Mouse (Mus musculus): ENCODE measurements around the gene Arhgap23. TPM values are rescaled to one million over a fixed set of nuclear protein-coding genes. Genes with fewer than 3 reads are reported as not detected.

The Arhgap23 gene
- polyA plus RNA-seq, 1 experiment from 2014 or later, result 4.0 TPM

DNA sequence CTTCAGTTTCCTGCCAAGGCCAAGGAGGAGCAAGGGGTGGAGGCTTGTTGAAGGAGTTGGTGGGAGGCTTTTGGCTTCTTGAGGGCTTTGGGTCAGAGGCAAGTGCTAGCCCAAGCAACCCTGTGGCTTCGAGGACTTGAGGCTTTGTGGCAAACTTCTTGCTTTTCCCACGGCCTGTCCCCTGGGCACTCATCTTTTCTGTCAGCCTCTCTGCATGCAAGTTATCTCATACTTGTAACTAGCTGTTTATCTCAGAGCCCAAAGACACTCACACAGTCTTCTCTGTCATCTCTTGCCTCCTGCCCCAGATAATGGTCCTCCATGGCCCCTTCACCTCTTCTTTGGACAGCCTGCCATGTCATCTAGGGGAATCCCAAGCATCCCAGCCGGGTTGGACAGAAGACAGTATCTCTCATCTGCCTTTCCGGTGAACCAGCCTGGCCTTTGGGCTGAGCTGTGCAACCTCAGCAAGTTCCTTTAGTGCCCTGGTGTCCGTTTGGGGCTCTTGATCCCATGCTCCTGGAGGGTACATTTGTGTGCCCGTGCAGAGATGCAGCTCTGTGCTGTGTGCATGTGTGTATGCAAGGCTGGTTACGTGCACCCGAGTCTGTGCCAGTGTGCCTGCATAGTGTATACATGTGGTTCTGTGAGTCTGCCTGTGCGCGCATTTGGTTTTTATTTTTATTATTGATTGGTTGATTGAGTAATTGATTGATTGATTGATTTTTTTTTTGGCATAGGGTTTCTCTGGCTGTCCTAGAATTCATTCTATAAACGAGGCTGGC, 27.8 kb downstream of the Arhgap23 start:
- 85% methylated on average over 11 of the region's 11 CpGs for WGBS
- H3K9me3 ChIP-seq, result no peaks in the 10 kb centered on the region
- H3K27me3 ChIP-seq (ENCODE audit: insufficient read depth, poor library complexity, severe bottlenecking), result peaks cover 63% of the 10 kb centered on the region
- H3K4me3 ChIP-seq, result peak overlapping the region; percentile 16; the same call in 1 of the 2 replicates
- H3K36me3 ChIP-seq, result peaks cover 27% of the 10 kb centered on the region
- H3K4me1 ChIP-seq (replicated peaks), result peaks cover 60% of the 10 kb centered on the region
- DNase-seq (ENCODE audit: low spot score), result no peak
- peak overlapping the region; percentile 71 for H3K27ac ChIP-seq

DNA sequence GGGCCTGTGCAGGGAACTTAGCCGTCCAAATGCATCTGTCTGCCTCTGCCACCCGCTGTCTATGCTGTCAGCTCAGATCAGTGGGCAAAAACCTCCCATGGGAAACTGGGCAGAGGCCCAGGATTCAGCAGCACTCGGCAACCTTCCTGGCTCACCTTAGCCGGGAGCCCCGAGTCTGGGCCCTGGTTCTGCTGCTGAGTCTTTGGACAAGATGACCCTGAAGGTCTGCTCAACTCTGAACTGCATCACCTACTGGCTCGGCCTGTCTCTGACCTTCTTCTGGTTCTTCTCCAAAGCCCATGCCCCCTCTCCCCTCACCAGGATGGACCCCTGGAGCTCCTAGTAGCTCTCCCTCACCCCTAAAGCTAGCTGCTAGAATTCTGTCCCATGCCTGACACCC, 30.3 kb downstream of the Arhgap23 start:
- no peak for DNase-seq (ENCODE audit: low spot score)
- H3K4me3 ChIP-seq, result peak overlapping the region; percentile 12; the same call in 1 of the 2 replicates
- H3K27me3 ChIP-seq (ENCODE audit: insufficient read depth, poor library complexity, severe bottlenecking), result peaks cover 38% of the 10 kb centered on the region
- peaks cover 53% of the 10 kb centered on the region for H3K4me1 ChIP-seq (replicated peaks)
- peaks cover 35% of the 10 kb centered on the region for H3K36me3 ChIP-seq
- H3K9me3 ChIP-seq, result no peaks in the 10 kb centered on the region
- 75% methylated on average over 6 of the region's 6 CpGs for WGBS
- H3K27ac ChIP-seq, result peak overlapping the region; percentile 63

DNA sequence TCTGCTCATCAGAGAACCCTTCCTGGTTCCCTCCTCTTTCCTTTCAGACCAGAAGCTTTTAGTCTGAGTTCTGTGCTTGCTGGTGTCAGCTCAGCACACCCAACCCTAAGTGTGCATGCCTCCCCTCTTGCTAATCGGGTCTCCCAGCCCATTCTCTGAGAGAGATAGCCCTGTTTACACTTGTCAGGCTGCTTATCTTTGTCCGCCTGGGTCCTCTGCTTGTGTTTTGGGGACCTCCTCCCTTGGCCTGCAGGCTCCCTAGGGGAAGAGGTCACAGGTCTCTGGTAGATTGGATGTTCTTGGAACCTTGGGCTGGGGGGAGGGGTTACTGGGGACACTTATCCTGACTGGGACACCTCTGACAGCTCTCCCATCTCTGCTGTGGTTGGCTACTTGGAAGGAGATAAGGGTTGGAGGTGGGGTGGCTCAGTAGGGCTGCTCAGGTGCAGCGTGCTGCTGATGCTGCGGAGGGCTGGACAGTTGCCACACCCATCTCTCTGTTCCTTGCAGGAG, 30.7 kb downstream of the Arhgap23 start:
- Histone ChIP-seq H3K4me3 (no peak overlapping the region), H3K27me3 (ENCODE audit: insufficient read depth, poor library complexity, severe bottlenecking) (peaks cover 34% of the 10 kb centered on the region), H3K9me3 (no peaks in the 10 kb centered on the region), H3K36me3 (peaks cover 35% of the 10 kb centered on the region), H3K27ac (peak overlapping the region; percentile 63), H3K4me1 (replicated peaks) (peaks cover 53% of the 10 kb centered on the region)
- WGBS, result 62% methylated on average over 4 of the region's 4 CpGs
- DNase-seq (ENCODE audit: low spot score), result no peak

DNA sequence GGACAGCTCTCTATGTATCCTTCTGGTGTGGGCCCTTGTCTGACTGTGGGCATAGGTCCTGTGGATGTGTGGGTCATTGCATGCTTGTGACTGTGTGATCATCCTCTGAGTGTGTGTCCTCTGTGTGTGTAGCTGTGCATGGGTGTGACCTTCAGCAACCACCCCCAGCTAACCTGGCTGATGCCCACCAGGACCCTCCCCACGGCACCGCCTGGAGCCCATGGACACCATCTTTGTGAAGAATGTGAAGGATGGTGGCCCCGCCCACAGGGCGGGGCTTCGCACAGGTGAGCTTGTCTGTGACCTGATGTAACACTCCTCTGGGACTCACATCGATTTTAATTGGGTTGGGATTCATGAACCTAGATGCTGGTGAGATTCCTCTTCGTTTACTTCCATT, 32.6 kb downstream of the Arhgap23 start:
- no peak overlapping the region for H3K4me3 ChIP-seq
- peaks cover 53% of the 10 kb centered on the region for H3K36me3 ChIP-seq
- H3K27ac ChIP-seq, result no peak overlapping the region
- no peak for DNase-seq (ENCODE audit: low spot score)
- WGBS, result 78% methylated on average over 7 of the region's 7 CpGs
- H3K27me3 ChIP-seq (ENCODE audit: insufficient read depth, poor library complexity, severe bottlenecking), result peaks cover 14% of the 10 kb centered on the region
- no peaks in the 10 kb centered on the region for H3K9me3 ChIP-seq
- H3K4me1 ChIP-seq (replicated peaks), result peaks cover 48% of the 10 kb centered on the region

DNA sequence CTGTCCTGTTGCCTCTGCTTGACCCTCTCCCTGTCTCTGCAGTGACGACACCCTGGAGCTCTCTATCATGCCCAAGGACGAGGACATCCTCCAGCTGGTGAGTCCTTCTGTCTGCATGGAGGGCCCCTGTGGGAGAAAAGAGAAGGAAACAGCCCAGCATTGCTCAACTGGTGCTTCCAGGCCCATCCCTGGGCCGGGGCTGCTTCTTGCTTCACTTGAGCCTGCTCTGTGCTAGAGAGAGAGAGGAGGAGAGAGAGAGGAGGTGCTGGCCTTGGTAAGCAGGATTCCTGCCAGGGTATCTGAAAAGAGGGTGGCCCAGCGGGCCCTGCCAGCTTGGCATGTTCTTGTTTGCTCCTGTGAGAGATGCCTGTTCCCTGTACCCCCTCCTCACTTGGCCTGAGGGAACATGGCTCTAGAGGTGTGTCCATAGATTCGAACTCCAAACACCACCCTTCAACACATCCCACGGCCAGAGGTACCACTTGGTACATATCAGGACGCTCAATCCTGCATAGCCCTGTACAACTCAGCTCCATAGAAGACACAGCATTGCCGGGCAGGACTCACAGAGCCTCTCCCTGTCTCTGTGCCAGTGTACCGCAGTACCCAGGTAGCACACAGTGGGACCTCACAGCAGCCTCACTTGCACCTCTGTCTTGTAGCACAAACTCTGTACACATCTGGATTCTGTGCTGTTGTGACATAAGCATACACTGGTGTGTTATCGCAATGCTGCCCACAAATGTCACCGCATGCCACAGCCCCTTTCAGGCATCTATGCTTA, 33.5 kb downstream of the Arhgap23 start:
- H3K4me3 ChIP-seq, result no peak overlapping the region
- 0 out of 2 replicates have a peak overlapping the region, but pooled peaks have one; percentile 54 for H3K27ac ChIP-seq
- peaks cover 54% of the 10 kb centered on the region for H3K4me1 ChIP-seq (replicated peaks)
- H3K27me3 ChIP-seq (ENCODE audit: insufficient read depth, poor library complexity, severe bottlenecking), result 0 out of 2 replicates have a peak, but pooled peaks cover 10% of the 10 kb centered on the region
- no peaks in the 10 kb centered on the region for H3K9me3 ChIP-seq
- no peak for DNase-seq (ENCODE audit: low spot score)
- 91% methylated on average over 11 of the region's 11 CpGs for WGBS
- H3K36me3 ChIP-seq, result peaks cover 61% of the 10 kb centered on the region

DNA sequence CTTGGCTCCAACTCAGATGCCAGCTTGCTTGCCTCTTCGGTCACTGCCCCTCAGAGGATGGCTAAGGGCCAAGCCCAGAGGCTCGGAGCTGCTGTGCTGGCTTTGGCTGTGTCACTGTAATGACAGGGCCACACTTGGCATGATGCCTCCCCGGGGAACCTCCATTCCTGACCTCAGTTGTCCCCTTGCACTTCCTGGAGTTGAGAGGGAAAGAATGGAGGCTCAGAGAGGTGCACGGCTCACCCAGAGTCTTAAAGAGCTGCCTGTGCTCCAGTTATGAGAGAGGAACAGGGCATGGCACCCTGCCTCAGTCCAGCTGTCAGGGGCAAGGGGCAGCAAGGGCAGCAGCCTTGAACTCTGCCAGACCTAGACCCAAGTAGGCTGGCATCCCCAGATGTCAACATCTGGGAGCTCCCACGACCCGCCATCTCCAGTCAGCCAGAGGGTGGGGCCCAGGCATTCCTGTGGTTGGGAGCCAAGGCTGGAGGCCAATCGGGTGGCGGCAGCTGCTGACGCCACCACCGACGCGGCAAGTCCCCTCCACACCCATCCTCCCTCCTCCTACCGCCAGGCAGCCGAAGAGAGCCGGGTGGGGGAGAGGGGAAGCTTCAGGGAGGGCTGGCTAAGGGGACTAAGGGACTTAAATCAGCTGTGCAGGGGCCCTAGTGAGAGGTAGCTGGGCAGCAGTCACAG, 34.4 kb downstream of the Arhgap23 start:
- 16% methylated on average over 15 of the region's 15 CpGs for WGBS
- Histone ChIP-seq H3K27ac (peak overlapping the region; percentile 82), H3K36me3 (peaks cover 63% of the 10 kb centered on the region), H3K27me3 (ENCODE audit: insufficient read depth, poor library complexity, severe bottlenecking) (0 out of 2 replicates have a peak, but pooled peaks cover 1% of the 10 kb centered on the region), H3K4me1 (replicated peaks) (peaks cover 54% of the 10 kb centered on the region), H3K4me3 (peak overlapping the region; percentile 51), H3K9me3 (no peaks in the 10 kb centered on the region)
- DNase-seq (ENCODE audit: low spot score), result peak; percentile 74

DNA sequence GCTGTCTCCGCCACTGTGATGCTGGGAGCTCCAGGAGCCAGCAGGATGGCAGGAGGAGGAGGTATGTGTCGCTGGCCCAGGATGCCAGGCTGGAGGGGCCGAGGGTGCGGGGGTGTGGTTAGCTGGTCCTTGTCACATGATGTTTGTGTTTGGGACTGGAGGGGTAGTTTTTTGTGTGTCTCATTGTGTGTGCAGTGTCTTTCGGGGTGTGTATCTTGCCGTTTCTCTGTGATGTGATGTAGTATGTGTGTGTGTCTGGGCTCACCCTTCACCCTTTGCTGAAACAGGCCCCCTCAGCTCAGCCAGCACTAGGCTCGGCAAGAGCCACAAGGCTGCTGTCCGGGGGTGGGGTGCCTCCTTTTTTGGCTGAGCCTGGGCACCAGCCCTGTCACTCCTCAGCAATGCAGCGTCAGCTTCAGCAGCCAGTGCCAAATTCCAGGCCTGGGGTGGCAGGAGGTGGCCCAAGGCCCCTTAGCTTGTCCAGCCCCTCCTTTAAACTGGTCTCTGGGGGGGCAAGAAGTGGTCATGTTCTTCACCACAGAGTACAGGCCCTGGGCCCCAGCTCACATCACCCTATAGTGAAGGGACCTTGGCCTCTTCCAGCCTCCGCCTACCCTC, 35.1 kb downstream of the Arhgap23 start:
- 31% methylated on average over 10 of the region's 10 CpGs for WGBS
- peak overlapping the region; percentile 51 for H3K4me3 ChIP-seq
- peak overlapping the region; percentile 82 for H3K27ac ChIP-seq
- DNase-seq (ENCODE audit: low spot score), result no peak
- peaks cover 56% of the 10 kb centered on the region for H3K36me3 ChIP-seq
- no peaks in the 10 kb centered on the region for H3K27me3 ChIP-seq (ENCODE audit: insufficient read depth, poor library complexity, severe bottlenecking)
- peaks cover 51% of the 10 kb centered on the region for H3K4me1 ChIP-seq (replicated peaks)
- no peaks in the 10 kb centered on the region for H3K9me3 ChIP-seq

DNA sequence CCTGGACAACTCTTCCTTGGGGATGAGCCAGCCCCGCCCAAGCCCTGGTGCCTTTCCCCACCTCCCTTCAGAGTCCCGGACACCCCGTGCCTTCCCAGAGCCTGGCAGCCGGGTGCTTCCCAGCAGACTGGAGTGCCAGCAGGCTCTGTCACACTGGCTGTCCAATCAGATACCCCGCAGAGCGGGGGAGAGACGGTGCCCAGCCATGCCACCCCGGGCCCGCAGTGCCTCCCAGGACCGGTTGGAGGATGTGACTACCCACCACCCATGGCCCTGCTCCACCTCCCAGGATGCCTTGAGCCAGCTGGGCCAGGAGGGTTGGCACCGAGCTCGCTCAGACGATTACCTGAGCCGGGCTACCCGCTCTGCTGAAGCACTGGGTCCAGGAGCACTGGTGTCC, 36.3 kb downstream of the Arhgap23 start:
- Histone ChIP-seq H3K27me3 (ENCODE audit: insufficient read depth, poor library complexity, severe bottlenecking) (no peaks in the 10 kb centered on the region), H3K27ac (no peak overlapping the region), H3K36me3 (peaks cover 60% of the 10 kb centered on the region), H3K4me1 (replicated peaks) (peaks cover 40% of the 10 kb centered on the region), H3K9me3 (no peaks in the 10 kb centered on the region), H3K4me3 (0 out of 2 replicates have a peak overlapping the region, but pooled peaks have one; percentile 1)
- no peak for DNase-seq (ENCODE audit: low spot score)
- WGBS, result 96% methylated on average over 15 of the region's 15 CpGs

DNA sequence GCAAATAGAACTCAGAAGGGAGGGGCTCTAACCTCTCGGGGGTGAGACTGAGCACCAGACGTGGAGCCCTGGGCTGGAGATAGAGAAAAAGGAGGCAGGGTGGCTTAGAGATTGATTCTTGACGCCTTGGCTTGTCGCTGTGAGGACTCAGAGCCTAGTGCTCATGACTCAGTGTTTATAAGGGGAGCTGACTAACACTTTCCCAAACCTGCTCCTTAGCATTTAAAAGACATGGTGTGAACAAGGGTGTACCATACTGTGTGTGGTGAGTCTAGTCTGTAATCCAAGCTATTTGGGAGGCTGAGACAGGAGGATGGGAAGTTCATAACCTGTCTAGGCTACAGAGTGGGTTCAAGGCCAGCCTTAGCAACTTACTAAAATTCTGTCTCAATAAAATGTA, 41.8 kb downstream of the Arhgap23 start:
- Histone ChIP-seq H3K27ac (no peak overlapping the region), H3K27me3 (ENCODE audit: insufficient read depth, poor library complexity, severe bottlenecking) (peaks cover 8% of the 10 kb centered on the region; the same call in 1 of the 2 replicates), H3K4me3 (no peak overlapping the region), H3K9me3 (no peaks in the 10 kb centered on the region), H3K36me3 (peaks cover 85% of the 10 kb centered on the region), H3K4me1 (replicated peaks) (peaks cover 9% of the 10 kb centered on the region)
- WGBS, result 89% methylated on average over 4 of the region's 4 CpGs
- DNase-seq (ENCODE audit: low spot score), result no peak

DNA sequence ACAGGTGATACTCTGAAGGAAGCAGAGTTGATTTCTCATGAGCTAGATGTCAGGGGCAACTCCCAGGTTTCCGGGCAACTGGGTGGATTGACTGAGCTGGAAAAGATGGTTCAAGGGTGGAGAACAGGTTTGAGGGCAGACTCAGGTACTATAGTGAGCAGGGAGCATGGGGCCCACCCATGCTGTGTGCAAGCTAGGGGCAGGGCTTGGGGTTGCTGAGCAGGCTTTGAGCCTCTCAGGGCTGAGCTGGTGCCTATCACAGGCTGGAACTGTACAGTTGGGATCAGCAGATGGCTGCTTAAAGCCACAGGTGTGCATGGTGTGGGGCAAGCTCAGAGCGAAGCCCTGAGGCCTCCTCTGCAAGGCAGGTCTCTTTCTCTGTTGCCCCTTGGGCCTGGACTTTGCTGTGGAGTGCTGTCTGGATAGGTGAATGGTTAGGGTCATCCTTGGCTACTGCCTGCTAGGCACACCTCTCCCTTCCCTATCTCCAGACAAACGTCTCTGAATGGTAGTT, 46.0 kb downstream of the Arhgap23 start:
- Histone ChIP-seq H3K36me3 (peaks cover 91% of the 10 kb centered on the region), H3K4me3 (no peak overlapping the region), H3K27me3 (ENCODE audit: insufficient read depth, poor library complexity, severe bottlenecking) (peaks cover 42% of the 10 kb centered on the region), H3K27ac (no peak overlapping the region), H3K4me1 (replicated peaks) (peaks cover 17% of the 10 kb centered on the region), H3K9me3 (no peaks in the 10 kb centered on the region)
- DNase-seq (ENCODE audit: low spot score), result no peak
- WGBS, result 92% methylated on average over 3 of the region's 3 CpGs

DNA sequence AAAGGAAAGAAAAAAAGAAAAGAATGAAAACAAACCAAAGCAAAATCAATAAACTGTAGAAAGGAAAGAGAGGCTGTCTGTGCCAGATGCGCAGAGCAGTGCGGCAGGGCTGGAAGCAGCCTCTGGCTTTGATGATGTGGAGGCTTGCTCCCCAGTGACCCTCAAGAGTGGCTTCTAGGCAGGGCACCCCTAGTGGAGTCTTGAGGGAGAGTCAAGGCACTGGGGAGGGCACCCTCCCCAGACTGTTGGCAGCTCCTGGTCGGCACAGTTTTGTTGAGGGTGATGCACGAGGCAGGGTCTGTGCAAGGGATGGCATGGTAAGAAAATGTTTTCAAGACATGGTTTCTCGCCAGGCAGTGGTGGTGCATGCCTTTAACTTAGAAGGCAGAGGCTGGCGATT, 47.2 kb downstream of the Arhgap23 start:
- 88% methylated on average over 6 of the region's 6 CpGs for WGBS
- Histone ChIP-seq H3K4me3 (no peak overlapping the region), H3K27ac (no peak overlapping the region), H3K4me1 (replicated peaks) (peaks cover 18% of the 10 kb centered on the region), H3K9me3 (no peaks in the 10 kb centered on the region), H3K36me3 (peaks cover 89% of the 10 kb centered on the region), H3K27me3 (ENCODE audit: insufficient read depth, poor library complexity, severe bottlenecking) (peaks cover 42% of the 10 kb centered on the region)
- no peak for DNase-seq (ENCODE audit: low spot score)

DNA sequence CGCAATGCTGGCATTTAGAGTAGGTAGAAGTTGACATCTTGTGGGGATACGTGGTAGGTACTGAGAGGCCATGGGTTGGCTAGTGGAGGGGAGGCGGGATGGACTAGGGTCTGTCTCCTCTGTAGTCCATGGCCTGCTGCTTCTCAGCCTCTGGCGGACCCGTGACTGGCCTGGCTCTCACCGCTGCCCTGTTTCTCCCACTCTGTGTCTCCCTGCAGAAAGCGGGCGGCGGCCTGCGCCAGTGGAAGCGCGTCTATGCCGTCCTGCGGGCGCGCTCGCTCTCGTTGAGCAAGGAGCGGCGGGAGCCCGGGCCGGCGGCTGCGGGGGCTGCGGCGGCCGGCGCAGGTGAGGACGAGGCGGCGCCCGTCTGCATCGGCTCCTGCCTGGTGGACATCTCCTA, 47.8 kb downstream of the Arhgap23 start:
- peak overlapping the region; percentile 28 for H3K4me3 ChIP-seq
- H3K36me3 ChIP-seq, result peaks cover 83% of the 10 kb centered on the region
- H3K27ac ChIP-seq, result no peak overlapping the region
- H3K9me3 ChIP-seq, result no peaks in the 10 kb centered on the region
- 41% methylated on average over 33 of the region's 33 CpGs for WGBS
- peaks cover 19% of the 10 kb centered on the region for H3K4me1 ChIP-seq (replicated peaks)
- H3K27me3 ChIP-seq (ENCODE audit: insufficient read depth, poor library complexity, severe bottlenecking), result peaks cover 42% of the 10 kb centered on the region
- DNase-seq (ENCODE audit: low spot score), result no peak
